Mouse (Mus musculus): ENCODE measurements around the gene Srf.
A peak's percentile ranks its signal among the peaks of the same experiment; 100 is the strongest.

The Srf gene

DNA sequence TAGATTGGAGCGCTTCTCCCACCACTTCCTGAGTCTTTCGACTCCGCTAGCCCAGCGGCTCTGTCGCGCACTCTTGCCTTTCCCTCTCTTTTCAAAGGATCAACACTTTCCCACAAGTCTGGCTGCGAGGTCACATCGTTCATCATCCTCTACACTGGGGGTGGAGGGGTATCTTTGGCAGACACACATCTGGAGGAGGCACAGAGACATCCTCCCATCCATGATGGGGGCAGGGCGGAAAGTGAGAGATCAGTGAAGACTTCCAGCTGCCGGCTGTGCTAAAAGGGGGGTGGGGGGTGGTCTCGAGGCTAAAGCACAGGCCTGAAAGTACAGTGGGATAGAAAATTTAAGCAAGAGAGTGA lies 590 bp upstream of the Srf start:
- DNase-seq (ENCODE audit: low spot score in 2 of 2): no peak

DNA sequence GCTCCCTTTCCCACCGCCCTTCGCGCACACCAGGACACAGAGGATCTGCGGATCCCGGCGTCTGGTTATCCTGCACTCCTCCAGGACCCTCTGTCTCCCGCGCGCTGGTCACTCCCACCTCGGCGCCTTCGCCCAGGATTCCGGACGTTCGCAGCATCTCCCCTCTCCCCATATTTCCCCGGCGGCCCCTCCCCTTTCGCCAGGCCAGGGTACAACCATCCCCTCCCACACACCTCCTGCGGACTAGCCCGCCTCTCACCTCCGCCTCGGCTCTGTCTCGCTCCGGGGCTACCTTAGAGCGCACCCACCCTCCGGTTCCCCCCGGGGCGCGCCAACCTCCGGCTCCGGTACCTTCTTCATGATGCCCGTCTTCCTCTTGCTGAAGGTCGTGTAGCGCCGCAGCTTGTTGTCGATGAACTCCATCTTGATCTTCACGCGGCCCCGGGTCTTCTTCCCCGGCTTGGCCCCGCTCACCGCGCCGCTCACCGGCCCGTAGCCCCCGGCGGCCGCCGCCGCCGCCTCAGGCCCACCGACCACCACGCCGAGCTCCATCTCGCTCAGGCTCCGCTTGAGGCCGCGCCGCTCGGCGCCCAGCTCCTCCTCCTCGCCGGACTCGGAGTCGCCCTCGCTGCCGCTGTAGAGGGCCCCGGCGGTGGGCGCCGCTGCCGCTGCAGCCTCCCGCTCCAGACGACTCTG lies 850 bp downstream of the Srf start:
- peak; percentile 12 to 47 for DNase-seq (ENCODE audit: low spot score in 2 of 2)

DNA sequence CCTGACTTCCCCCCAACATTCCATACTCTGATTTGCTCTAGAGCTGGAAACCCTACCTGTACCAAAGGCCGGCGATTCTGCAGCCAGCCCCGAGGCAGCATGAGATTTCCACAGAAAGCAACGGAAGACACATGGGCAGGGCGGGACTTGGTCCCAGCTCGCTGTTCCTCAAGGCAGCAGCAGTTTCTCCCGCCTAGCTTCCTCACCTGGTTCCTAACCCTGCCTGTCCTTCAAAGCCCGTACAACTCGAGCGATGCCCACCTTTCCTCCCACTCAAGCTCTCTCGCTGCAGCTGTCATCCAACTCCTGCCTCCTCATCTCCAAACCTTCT lies 1.4 kb downstream of the Srf start:
- DNase-seq (ENCODE audit: low spot score in 2 of 2): peak; percentile 54 to 62

DNA sequence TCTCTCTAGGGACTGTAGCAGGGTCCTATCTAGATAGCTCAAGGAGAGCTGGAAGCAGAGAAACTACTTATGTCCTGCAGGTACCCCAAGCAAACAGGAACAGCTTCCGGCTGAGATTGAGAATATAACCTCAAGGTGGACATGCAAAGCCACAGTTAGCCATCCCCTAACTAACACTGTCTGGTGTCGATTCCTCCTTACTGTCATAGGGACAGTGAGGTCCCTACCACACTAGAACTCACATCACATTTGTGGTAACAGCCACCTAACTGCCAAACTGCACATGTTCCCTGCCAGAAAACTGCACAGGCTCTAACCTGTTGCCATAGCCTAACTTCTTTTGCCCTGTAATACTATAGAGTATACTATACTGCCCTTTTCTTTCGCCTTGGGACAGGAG lies 2.0 kb downstream of the Srf start:
- no peak for DNase-seq (ENCODE audit: low spot score in 2 of 2)

DNA sequence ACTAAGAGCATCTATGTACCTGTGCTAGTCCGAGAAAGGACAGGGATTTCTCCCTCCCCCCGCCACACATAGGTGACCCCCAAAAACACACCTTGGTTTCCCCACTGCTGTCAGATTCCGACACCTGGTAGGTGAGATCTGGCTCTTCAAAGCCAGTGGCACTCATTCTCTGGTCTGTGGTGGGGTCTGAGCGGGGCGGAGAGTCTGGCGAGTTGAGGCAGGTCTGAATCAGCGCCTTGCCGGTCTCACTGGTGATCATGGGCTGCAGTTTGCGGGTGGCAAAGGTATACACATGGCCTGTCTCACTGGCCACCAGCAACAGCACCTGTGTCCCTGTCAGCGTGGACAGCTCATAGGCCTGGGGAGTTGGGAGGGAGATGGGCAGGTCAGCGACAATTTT lies 2.5 kb downstream of the Srf start:
- DNase-seq (ENCODE audit: low spot score in 2 of 2): peak in 1 of 2 experiments; percentile 27

DNA sequence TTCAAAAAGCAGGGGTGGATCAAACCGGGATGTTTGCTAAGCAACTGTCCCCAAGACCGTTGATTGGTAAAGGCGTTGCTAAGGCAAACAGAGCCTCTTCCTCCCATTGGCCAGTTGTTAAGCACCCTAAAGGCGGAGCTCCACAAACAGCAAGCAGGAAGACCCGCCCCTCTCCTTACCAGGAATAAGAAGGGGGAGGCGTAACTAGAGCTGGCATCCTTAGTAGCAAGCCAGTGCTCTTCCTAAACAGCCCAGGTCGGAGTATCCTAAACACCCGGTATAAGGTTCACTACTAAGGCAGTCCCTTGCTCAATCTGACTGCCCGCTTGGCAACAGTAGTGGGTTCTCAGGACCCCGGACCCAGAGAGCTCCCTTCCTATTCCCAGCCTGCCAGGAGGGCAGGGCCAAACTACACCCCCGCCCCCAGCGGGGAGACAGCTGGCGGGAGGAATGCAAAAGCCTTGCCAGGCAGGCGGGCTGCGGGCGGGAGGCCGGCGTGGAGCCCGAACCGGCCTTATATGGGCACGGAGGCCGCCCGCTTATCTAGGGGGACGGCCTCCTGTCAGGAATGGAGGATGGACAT lies 3.0 kb downstream of the Srf start:
- peak; percentile 86 to 92 for DNase-seq (ENCODE audit: low spot score in 2 of 2)

DNA sequence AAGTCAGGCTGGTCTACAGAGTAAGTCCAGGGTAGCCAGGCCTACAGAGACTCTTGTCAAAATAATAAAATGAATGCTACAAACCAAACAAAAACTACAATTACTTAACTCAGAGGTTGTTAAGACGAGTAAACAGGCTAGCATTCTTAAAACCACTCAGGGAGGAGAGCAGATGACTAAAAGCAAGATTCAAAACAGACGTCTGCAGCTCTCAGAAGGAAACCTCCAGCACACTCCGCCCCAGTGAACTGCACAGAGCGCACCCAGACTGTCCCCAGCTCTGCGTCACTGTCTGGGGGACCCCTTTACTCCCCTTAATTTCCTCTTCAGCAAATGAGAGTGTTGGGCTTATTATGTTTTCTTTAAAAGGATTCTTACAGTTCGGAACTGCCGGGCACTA lies 3.8 kb downstream of the Srf start:
- DNase-seq (ENCODE audit: low spot score in 2 of 2): no peak

DNA sequence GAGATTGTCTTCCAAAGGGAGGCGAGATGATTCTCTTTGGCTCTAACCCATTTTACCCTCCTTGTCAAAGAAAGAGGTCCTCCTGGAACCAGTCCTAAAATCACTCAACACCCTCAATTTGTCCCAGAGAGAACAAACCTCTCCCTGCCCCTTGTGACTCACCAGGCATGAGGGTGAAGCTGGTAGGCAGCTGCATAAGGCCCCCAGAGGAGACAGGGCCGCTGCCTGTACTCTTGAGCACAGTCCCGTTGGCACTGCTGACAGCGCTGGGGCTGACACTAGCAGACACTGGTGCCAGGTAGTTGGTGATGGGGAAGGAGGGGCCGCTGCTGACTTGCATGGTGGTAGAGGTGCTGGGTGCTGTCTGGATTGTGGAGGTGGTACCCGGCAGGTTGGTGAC lies 4.6 kb downstream of the Srf start:
- DNase-seq (ENCODE audit: low spot score in 2 of 2): no peak

DNA sequence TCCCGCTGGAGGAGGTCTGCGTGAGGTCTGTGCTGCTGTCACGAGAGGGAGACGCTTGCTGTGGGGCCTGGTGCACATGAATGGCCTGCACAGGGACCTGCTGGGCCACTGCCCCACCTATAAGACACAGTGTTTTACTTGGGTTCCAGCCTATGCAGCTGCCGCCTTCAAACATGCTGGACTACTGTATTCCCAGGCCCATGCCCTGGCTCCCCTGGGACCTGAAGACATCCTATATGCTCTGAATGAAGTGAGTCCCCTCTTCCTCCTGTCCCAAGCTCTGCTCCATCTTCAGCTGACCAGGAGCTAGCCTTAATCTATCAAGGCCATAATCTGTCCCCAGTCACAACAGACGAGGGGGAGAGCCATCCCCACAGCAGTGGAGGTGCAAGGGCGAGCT lies 5.1 kb downstream of the Srf start:
- no peak for DNase-seq (ENCODE audit: low spot score in 2 of 2)

DNA sequence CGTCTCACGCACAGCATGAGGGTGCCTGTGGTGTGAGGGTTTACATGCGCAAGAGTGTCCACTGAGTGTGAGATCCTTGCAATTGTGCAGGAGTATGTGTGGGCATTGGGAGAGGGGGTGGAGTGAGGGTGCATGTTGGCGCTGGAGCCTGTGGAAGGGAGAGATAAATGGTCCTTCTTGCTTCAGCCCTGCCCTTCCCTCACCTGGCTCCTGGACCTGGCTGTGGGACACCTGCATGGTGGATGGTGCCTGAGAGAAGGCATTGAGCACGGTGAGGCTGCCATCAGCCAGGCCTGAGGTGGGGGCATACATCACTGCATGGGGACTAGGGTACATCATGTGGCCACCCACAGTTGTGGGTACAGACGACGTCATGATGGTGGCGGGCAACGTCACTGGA lies 6.3 kb downstream of the Srf start:
- DNase-seq (ENCODE audit: low spot score in 2 of 2): no peak

DNA sequence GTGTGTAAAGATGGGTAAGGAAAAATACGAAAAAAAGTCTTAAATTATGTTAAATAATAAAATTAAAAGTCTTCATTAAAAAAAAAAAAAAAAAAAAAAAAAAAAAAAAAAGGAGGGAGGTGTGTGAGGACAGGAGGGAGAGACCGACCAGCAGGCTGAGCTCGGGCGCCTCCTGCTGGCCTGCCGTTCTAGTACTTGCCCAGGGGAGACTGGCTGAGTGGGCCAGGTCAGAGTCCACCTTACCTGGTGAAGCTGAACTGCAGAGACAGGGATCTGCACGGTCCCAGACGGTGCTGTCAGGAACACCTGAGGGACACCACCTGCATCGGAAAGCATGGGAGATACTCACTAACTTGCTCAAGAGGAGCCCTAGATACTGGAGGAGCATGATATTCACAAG lies 6.8 kb downstream of the Srf start:
- DNase-seq (ENCODE audit: low spot score in 2 of 2): peak in 1 of 2 experiments; percentile 43

DNA sequence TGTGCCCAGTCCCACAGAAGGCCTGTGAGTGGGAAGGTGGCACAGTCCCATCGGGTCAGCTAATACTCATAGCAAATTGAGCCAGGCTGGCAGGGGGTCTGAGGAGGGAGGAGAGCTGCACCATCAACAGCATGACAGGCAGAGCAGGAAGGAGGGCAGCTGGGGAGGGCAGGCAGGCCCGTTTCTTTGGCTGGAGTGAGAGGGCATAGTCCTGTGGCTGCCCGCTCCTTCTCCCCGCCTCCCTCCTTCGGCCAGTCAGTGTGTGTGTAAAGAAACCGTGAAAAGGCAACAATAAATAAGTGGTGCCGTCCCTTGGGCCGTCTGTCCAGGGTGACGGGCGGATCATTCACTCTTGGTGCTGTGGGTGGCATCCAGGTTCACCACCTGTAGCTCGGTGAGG lies 7.2 kb downstream of the Srf start:
- DNase-seq (ENCODE audit: low spot score in 2 of 2): no peak

DNA sequence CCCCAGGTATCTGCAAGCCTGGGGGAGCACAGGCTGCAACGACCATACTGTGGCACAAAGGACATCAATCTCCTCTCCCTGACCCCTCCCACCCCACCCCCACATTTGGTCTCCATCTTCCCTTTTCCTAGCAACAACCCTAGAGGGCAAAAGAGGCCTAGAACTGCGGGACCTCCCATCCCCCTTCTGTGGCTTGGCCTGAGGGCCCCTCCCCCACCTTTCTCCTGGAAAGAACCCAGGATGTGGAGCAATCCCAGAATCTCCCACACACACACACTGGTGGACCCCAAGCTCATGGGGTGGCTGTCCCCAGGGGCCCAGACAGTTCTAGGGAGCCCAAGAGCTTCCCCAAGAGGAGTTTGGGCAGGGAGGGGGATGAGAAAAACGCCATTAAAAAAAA lies 8.1 kb downstream of the Srf start:
- no peak for DNase-seq (ENCODE audit: low spot score in 2 of 2)

DNA sequence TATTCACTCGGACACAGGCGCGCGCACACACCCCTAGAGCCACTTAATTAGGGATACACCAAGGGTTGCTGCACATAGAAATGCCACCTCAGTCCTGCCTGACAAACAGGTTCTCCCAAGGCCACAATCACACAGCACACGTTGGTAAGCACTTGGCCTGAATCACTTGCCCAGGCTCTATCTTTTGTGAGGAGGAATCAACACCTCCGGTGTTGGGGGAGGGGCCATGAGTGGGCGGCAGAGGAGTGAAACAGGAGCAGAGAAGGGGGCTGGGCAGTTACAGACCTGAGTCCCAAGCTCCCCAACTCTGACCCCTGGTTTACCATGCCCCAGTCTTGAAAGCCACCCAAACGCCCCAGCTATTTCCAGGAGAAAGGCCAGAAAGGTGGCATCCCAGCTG lies 9.0 kb downstream of the Srf start:
- no peak for DNase-seq (ENCODE audit: low spot score in 2 of 2)

DNA sequence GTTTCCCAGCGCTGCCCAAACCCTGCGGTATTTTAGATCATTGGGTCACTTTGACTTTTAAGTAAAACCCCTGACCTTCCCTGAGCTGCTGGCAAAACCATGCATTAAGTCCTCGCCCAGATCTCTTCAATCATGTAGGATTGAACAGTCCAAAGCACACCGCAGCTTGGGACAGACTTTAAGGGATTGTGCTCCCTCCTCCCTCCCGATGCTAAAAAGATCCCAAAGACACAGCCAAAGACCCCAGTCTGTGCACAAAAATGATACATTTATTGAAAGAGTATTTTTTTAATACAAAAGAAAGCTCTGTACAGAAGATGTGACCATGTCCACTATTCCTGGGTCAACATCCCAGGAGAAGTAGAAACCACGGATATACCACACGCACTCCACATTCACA lies 9.4 kb downstream of the Srf start:
- DNase-seq (ENCODE audit: low spot score in 2 of 2): no peak

DNA sequence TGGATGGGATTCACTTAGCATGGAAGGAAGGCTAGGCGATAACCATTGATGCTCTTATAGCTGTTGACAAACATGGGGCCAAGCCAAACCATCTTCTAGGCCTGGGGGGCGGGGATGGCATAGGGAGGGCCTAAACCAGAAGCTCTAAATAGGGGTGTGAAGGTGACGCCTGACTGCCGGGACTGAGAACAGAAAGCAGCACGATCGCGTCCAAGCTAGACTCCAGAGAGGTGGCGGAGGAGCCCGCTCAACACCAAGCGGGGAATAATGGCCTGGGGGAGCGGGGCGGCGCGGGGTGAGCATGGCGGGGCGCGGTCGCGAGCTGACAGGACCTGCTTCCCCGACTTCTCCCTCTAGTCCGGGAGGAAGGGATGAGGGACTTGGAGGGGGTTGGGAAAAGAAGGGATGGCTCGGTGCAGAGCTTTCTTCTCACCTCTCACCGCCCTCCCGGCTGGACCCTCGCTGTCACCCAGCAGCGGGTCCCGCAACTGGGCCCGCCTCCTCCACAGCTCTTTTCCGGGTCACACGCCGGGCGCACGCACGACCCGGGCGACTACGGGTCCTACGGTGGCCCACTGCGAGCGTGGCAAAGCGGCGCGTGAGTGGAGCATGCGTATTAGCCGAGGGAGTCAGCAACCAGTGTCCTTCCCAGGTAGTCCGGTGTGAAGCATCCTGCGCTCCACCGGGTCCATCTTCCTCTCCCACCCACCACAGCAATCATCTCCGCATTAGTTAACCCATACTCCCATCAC lies 10.0 kb downstream of the Srf start, which contains the start of gene Cul9:
Gene Cul9 (minus strand): TSS at position 576 of the 752 bp plus-strand sequence.
- DNase-seq (ENCODE audit: low spot score in 2 of 2): peak; percentile 92 to 94

DNA sequence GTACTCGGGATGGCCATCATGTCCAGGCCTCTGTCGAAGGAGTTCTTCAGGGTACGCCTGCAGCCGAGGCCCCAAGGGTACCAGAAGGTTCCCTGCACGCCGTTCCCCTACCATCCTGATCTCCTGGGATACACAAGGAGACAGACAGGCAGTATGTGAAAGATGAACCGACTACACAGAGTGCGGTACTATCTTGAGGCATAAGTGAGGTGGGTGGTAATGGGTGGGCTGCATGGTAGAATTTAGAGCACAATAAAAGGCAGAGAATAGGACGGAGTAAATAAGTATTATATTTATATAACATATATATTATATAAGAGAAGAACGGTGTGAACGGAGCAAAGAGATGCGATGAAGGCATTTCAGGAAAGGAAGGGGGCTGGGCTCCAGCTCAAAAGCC lies 12.3 kb downstream of the Srf start:
- DNase-seq (ENCODE audit: low spot score in 2 of 2): peak; percentile 39 to 42

DNA sequence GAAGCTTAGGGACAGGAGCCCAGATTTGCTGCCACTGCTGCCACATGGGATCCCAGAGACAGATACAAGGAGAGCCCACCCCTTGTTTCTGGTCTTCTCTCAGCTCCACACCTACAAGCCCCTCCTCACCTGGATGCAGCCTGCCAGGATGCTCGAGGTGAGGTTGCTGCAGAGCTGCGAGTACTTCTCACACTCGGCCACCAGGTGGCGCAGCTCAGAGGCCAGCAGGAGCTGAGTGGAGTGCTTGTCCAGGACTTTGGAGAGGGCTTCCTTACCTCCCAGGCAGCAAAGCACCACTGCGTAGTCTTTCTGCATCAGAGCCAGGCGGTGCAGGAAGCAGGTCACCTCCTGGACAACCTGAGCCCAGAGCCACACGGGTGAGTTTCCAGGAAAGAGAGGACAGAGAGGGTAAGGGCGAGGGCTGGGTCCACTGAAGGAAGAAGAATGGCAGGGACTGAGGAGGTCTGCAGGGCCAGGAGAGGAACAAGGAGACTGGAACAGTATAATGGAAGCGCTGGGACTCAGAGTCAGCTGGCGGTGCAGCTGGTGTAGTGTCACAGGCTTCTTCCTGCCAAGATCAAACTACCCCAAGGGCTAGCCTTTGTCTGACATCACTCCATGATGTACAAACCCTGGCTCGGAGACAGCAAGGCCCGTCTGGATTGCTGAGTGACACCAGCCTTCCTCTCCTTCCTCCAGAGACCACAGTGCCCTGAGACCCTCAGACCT lies 30.2 kb downstream of the Srf start:
- peak; percentile 49 to 50 for DNase-seq (ENCODE audit: low spot score in 2 of 2)

DNA sequence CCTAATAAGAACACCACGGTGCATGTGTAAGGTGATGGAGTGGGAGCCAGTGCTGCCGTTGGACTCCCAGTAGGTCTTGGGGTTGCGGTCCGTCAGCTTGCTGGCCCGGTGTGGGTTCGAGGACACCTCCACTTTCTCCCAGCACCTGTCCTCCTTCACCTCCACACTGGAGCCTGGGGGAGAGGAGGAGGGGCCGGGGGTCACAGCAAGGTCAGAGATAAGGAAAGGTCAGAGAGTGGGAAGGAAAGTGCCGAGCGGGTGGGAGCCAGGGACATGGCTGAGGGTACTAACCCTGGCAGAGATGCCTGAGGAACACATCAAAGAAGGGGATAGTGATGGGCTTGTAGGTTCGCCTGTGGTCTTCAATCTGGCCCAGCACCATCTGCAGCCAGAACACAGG lies 30.9 kb downstream of the Srf start:
- DNase-seq (ENCODE audit: low spot score in 2 of 2): no peak

DNA sequence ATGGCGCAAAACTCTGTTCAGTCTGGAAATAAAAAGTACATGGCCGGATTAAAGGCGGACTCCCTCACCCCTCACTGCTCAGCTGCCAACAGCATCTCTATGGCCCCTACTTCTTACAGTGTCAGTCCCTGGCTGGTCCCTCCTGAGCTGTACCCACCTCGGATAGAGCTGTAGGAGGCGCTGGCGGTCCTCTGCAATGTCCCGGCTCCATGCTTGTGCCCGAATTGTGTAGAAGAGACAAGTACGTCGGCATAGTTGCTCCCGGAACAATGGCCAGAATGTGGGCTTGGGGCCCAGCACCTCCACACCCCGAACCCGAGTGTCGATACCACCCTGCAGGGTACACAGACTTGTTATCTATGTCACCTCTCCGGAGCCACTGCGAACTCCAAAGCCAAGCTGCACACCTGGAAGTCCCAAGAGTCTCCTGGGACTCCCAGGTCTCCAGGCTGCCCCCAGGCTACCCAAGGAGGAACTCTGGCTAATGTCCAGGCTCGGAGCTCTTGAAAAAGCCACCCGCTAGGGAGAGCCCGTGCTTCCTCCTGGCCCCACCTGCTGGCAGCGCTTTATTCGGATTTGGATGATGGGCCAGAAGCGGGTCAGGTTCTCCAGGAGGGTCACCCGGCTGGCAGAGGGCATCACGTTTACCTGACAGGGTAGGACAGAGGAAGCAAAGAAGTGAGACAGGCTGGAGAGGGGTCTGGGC lies 33.9 kb downstream of the Srf start:
- no peak for DNase-seq (ENCODE audit: low spot score in 2 of 2)

DNA sequence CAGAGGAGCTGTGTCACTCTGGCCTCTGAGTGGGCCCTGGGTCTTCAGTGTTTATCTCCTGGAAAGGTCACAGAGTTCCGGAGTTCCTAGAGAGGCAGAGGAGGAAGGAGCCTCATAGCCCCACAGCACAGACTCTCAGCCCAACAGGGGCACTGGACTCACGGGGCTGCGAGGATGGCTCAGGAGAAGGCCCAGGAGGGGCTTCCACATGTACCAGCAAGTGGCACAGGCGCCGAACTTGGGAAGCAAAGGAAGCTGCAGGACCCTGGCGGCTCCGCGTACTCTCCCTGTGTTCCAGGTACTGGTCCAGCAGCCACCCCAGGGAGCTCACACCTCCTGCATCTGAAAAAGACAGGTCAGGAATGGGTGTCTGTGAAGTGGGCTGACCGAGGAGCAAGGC lies 34.8 kb downstream of the Srf start:
- DNase-seq (ENCODE audit: low spot score in 2 of 2): no peak

DNA sequence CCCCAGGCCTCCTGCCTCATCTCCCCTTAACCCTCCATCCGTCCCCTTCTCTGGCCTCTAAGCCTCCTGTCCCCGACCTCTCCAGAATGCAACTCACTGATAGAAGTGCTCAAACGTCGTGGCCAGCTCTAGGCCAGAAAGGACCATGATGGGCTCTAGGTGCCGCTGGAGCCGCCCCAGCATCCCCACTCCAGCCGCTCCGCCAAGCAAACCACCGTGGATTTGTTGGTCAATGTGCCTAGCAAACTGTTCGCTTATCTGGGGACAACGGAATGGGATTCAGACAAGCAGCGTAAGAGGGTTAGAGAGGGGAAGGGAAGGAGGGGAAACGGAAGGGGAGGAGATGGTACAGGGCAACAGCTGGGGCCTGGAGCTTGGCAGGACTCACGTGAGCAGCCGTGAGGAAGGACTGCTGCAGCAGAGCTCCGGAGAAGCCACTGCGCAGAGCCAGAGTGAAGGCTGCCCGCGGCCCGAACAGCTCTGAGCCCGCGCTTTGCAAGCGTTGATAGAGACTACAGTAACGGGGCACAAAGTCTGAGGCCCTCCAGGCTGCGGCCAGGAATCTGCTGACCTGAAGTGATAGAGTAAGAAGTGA lies 35.5 kb downstream of the Srf start:
- no peak for DNase-seq (ENCODE audit: low spot score in 2 of 2)
